Mouse (Mus musculus): ENCODE data around the gene Srrm4. TPM values are rescaled to one million over a fixed set of nuclear protein-coding genes. Genes with fewer than 3 reads are reported as not detected.
A peak's percentile ranks its signal among the peaks of the same experiment; 100 is the strongest.
"Not testable (repeated sequence)": the region's sequence is repeated elsewhere in the genome, so short reads cannot be mapped to it uniquely, and the experiment has no call there.

Gene Srrm4
- total RNA-seq, 2 experiments from 2014 or later = 0.89 to 1.3 TPM

- DNase-seq (ENCODE audit: low spot score in 2 of 2) = no peak
Observed at GRCm38 (mm10) chr5:116445634-116446367, 145.8 kb downstream of the Srrm4 start.

DNA sequence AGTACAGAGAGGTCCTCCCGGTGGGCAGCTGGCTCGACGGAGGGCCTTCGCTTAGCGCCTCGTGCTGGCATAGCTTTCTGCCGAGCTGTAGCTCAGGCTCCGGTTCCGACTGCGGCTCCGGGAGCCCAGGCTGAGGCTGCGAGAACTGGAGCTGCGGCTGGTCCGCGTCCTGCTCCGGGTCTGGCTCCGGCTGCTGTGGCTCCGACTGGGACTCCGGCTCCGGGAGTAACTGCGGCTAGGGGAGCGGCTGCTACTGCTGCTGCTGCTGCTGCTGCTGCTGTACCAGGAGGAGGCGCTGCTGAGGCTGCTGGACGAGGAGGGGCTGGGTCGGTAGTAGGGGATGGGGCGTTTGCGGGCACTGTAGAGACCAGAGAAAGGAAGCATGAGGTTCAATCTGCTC lies 147.1 kb downstream of the Srrm4 start:
- DNase-seq (ENCODE audit: low spot score in 2 of 2) = no peak

- DNase-seq (ENCODE audit: low spot score in 2 of 2) = no peak
Observed at GRCm38 (mm10) chr5:116443459-116443940, 148.1 kb downstream of the Srrm4 start.

DNA sequence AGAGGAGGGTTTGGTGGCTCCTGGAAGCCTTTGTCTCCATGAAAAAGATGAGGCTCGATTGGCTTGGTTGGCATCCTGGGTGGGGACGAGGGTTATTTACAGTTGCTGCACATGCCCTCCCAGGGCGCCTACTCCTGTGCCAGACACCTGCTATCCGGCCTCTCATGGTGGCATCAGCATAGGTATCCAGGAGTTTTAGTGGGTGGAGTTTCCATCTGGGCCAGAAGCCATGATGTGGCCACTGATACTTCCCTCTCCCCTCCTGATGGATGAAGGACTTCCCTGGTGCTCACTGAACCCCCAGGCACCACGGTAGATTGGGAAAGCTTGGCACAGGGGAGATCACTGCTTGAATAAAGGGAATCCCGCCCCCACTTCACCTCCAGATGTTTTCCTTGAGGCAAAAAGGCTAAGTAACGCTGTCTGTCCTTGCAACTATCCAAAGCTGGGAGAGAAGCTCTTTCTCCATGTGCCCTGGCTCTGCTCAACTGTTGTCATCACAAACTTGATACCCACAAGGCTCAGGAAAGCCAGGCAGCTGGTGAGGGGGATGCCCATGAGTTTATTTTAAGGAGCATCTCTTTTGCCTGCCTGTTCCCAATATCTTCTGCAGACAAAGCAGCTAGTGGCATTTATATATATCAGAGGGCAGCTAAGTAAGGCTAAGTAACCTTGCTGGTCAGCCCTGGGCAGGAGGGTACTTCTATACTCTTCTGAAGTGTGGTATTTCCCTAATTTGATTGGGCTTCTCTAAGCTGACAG lies 148.7 kb downstream of the Srrm4 start:
- DNase-seq (ENCODE audit: low spot score in 2 of 2) = no peak

DNA sequence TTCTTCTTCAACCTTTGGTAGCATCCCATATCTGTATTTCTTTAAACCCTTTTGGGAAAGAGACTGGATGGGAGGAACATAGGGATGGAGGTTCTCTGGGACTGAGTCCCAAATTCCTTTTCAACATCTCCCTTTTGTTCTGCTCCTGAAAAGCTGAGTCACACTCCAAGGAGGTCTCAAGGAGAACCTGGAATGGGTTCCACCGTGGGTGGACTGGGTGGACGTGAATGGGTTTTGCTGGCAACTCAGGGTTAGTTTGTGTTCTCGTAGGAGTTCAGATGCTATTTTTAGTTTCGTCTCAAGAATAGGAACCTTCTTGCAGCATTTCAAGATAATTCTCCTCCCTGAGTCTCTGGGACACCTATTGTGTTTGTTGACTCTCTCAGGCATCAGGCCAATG lies 151.4 kb downstream of the Srrm4 start:
- DNase-seq (ENCODE audit: low spot score in 2 of 2) = no peak

DNA sequence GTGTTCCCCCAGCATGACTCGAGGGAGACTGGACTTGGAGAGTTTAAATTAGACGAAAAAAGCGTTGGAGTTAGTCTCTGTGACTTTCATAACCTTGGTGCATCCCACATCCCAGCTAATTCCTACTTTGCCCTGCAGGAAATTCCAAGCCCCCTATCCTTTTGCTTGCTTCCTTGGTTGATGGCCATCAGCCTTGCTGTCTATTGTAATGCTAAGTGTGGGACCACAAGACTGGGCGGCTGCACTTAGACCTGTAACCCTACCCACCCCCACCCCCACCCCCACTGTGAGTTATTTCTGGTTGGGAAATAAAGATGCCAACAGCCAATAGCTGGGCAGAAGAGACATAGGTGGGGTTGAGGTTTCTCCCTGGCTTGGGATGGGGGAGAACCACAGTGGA lies 153.3 kb downstream of the Srrm4 start:
- no peak for DNase-seq (ENCODE audit: low spot score in 2 of 2)

- no peak for DNase-seq (ENCODE audit: low spot score in 2 of 2)
Observed at GRCm38 (mm10) chr5:116436117-116436516, 155.5 kb downstream of the Srrm4 start.

DNA sequence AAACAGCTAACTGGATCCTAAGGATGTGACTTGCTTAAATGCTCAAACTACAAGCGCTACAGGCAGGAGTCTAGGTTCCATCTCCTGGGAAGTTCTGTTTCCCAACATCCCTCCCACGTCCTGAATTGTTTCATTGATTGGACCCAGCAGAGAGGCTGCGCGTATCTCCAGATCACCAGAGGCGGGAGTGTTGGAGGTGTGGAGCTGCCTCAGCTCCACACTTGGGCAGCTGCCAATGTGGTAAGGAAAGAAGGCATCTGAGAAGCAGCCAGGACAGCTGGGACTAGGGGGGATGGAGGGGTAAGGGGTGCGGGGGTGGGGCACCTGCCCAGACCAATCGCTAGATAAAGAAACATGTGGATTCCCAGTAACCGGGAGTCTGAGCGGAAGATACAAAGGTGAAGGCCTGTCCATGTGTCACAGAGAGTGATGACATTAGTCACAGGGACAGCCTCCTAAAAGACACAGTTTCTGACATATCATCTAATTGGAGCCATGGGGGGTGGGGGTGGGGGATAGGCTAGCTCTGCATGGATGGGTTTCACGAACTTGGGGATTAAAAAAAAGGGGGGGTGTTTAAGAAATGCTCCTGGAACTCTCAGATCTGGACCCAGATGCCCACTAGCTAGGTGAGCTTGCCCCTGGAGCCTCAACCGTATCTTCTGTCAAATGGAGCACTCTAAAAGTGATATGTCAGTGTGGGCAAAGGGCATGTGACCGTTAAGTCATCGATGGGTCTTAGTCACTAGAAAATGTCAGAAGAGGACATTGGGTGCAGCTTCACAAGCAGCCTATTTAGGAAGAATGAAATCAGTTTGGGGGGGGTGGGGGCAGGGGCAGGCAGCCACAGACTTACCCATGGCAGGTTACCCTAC lies 156.4 kb downstream of the Srrm4 start:
- DNase-seq (ENCODE audit: low spot score in 2 of 2) = no peak

GRCm38 (mm10) chr5:116432871-116433270 lies 158.7 kb downstream of the Srrm4 start:
- DNase-seq (ENCODE audit: low spot score in 2 of 2) = no peak

- DNase-seq (ENCODE audit: low spot score in 2 of 2) = no peak
Observed at GRCm38 (mm10) chr5:116426701-116427100, 164.9 kb downstream of the Srrm4 start.

GRCm38 (mm10) chr5:116425709-116426108 lies 165.9 kb downstream of the Srrm4 start:
- not testable (repeated sequence) for DNase-seq (ENCODE audit: low spot score in 2 of 2)

GRCm38 (mm10) chr5:116425273-116425672 lies 166.3 kb downstream of the Srrm4 start:
- DNase-seq (ENCODE audit: low spot score in 2 of 2) = no peak

GRCm38 (mm10) chr5:116423746-116424145 lies 167.9 kb downstream of the Srrm4 start:
- no peak for DNase-seq (ENCODE audit: low spot score in 2 of 2)

DNA sequence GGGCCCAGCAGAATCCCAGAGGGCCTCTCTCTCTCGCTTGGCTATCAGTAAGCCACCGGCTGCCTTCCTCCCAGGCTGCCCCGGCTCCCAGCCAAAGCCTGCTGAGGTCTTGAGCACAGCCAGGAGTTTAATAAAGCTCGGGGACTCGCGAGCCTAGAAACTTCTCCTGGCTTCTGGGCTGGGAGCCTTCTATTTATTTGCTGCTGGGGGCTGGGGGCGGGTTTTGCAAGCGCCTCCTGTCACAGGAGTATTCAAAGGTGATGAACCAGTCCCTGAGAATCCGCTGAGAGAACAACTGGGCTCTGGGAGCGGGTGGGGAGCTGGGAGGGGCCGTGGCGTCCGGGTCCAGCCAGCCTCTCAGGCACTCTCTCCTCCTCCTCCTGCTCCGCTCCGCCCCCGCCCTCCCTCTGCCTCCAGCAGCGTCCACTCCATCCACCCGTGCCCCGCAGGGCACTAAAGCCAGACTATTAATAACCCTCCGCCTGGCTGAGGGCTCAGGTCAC lies 168.9 kb downstream of the Srrm4 start, which contains the start of gene Hspb8:
Gene Hspb8 (minus strand): TSS at position 166 of the 503 bp plus-strand sequence.
- DNase-seq (ENCODE audit: low spot score in 2 of 2) = peak; percentile 79 to 87

DNA sequence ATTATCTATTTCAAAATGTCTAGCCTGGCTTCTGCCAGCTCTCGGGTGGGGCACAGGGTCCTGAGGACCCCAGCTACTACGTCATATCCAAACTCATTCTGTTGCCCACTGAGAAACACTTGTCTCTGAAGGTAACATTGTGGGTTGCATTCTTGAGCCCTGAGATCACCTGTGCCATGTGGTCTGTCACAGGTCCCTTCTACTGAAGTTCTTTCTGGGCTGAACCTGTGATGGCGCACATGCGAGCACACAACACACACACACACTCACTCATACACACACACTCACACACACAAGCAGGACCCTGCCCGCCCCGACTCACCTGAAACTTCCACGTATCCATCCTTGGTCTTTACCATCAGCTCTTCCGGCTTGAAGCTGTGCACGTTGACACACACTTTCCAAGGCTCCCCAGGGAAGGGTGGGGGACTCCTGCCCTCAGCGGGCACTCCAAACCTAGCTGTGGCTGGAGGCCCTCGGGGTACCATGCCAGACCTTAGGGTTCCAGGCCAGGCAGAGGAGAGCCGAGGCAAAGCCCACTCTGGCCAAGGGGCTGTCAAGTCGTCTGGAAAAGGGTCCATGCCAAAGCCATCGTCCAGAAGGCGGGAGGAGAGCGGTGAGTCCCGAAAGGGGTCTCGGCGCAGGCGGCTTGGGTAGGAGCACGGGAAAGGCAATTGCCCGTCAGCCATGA lies 169.7 kb downstream of the Srrm4 start:
- DNase-seq (ENCODE audit: low spot score in 2 of 2) = no peak

- no peak for DNase-seq (ENCODE audit: low spot score in 2 of 2)
Observed at GRCm38 (mm10) chr5:116420759-116421225, 170.8 kb downstream of the Srrm4 start.

DNA sequence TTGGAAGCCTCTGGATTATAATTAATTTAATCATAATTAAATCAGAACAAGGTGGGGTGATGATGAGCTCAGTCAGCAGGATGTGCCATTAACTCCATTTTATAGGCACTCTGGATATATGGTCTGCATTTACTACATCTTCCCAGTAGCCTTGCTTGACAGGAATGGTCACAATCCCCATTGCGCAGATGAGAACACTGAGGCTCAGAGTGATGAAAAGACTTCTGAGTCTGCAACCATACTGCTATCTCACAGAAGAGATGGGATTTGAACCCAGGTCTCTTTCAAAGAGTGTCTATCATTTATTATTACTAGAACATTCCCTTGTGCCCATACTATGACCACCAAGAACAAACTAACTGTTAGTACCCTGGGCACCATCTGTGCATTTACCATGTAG lies 171.4 kb downstream of the Srrm4 start:
- no peak for DNase-seq (ENCODE audit: low spot score in 2 of 2)

DNA sequence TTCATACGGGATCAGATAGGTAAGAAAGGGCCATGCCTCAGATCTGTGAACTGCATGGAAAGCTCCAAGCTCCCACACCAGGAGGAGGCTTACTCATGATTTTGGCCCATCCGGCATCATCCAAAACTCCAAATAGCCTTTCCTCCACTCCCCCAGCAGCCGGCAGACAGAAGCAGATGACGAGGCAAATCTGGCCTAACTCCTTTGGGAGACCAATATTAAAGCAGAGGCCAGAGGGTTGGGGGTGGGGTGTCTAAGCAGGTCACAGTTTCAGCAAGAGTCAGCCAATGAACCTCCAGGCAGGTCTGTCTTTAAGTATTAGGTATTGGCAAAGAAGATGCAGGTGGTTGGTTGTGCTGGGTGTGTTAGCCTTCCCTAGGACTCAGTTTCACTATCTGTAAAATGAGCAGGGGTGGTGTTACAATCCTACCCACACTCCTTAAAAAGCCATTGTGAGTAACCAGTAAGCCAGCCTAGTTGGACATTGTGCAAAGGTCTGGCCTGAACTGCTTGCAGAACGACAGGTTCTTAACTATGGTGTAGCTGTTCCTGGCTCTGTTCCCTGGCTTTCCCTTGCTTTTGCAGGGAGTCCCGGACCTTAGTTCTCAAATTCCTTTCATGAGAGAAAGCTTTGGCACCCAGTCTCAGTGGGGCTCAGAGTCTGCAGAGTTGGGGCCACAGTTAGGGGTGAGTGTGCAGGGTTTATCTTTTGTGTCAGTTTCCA lies 172.1 kb downstream of the Srrm4 start:
- no peak for DNase-seq (ENCODE audit: low spot score in 2 of 2)

DNA sequence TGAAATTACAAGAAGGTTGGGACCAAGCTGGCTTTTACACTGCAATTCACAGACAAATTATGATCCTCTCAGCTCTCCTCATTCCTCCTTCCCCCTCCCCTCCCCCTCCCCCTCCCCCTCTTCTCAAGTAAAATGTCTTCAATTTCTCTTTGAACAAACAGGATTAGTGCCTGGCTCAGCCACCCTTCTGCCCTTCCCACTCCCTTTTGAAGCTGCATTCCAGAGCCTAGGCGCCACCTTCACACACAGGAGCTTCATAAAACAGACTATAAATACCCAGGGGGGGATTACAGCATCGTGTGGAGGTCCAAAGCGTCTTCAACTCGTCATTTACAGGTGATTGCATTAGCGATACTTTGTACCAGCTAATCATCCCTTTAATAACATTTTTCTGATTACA lies 175.4 kb downstream of the Srrm4 start:
- no peak for DNase-seq (ENCODE audit: low spot score in 2 of 2)
